Mouse (Mus musculus): ENCODE measurements at regions not wholly inside any gene's neighbourhood (a gene's known extent, or its start where the extent isn't known, plus 50 kb on each side); places are given as distances from the start of the nearest gene placed in this dataset.

GRCm38 (mm10) chr2:46402373-46403114 lies 1285.3 kb upstream of the Zeb2 start:
- Histone ChIP-seq H3K9me3 (ENCODE audit: control insufficient read depth, low read length) (no peaks in the 10 kb centered on the region), H3K4me2 (ENCODE audit: low read depth, low read length, severe bottlenecking) (no peak overlapping the region), H3K36me3 (ENCODE audit: control insufficient read depth, insufficient read depth, low read length) (no peaks in the 10 kb centered on the region), H3K27me3 (ENCODE audit: control insufficient read depth, insufficient read depth, low read length) (no peaks in the 10 kb centered on the region), H3K4me3 (ENCODE audit: low read depth, low read length) (no peak overlapping the region), H3K27ac (ENCODE audit: low read depth, low read length) (no peak overlapping the region), H3K4me1 (replicated peaks; ENCODE audit: control insufficient read depth, insufficient read depth, low read length) (no peaks in the 10 kb centered on the region), H3K9ac (ENCODE audit: low read length) (no peak overlapping the region)
- no peak for DNase-seq (ENCODE audit: low spot score)
- 78% methylated on average over 1 of the region's 1 CpGs for WGBS
- no peak for ATAC-seq (replicated peaks; ENCODE audit: low FRiP score)

- DNase-seq (ENCODE audit: low spot score) = no peak
- no peak for ATAC-seq (replicated peaks; ENCODE audit: low FRiP score)
- Histone ChIP-seq H3K4me2 (ENCODE audit: low read depth, low read length, severe bottlenecking) (no peak overlapping the region), H3K27ac (ENCODE audit: low read depth, low read length) (no peak overlapping the region), H3K4me3 (ENCODE audit: low read depth, low read length) (no peak overlapping the region), H3K9ac (ENCODE audit: low read length) (no peak overlapping the region), H3K4me1 (replicated peaks; ENCODE audit: control insufficient read depth, insufficient read depth, low read length) (no peaks in the 10 kb centered on the region), H3K27me3 (ENCODE audit: control insufficient read depth, insufficient read depth, low read length) (no peaks in the 10 kb centered on the region), H3K9me3 (ENCODE audit: control insufficient read depth, low read length) (no peaks in the 10 kb centered on the region), H3K36me3 (ENCODE audit: control insufficient read depth, insufficient read depth, low read length) (no peaks in the 10 kb centered on the region)
- WGBS = 85% methylated on average over 2 of the region's 2 CpGs
Observed at GRCm38 (mm10) chr2:46394161-46394560, 1277.0 kb upstream of the Zeb2 start.

DNA sequence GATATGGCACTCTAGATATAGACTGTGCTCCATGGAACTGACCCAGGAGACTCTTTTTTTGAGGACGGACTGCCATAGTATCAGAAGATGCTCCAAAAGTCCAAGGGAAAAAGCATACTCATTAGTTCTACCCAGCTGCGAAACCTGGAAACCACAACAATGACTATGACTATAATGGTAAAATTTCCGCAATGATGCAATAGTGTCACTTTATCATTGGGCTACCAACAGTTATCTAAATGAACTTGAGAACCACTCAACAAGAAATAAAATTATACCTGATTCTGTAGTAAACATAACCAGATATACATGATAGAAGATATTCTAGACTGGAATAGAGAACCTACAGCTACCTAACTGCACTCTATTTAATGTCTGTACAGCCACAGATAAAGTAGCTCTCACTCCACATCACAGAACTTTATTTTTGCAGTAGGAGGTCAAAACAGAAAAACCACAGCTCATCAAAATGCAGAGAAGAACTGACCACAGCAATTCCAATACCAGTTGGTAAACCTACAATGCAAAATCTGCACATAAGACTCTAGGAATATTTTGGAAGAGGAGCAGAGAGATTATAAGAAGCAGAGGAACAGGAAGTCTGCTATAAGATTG lies 1255.8 kb upstream of the Zeb2 start:
- Histone ChIP-seq H3K9ac (ENCODE audit: low read length) (no peak overlapping the region), H3K4me3 (ENCODE audit: low read depth, low read length) (no peak overlapping the region), H3K4me2 (ENCODE audit: low read depth, low read length, severe bottlenecking) (no peak overlapping the region), H3K9me3 (ENCODE audit: control insufficient read depth, low read length) (no peaks in the 10 kb centered on the region), H3K27me3 (ENCODE audit: control insufficient read depth, insufficient read depth, low read length) (no peaks in the 10 kb centered on the region), H3K27ac (ENCODE audit: low read depth, low read length) (no peak overlapping the region), H3K4me1 (replicated peaks; ENCODE audit: control insufficient read depth, insufficient read depth, low read length) (no peaks in the 10 kb centered on the region), H3K36me3 (ENCODE audit: control insufficient read depth, insufficient read depth, low read length) (no peaks in the 10 kb centered on the region)
- 93% methylated on average over 3 of the region's 3 CpGs for WGBS
- DNase-seq (ENCODE audit: low spot score) (no peak), ATAC-seq (replicated peaks; ENCODE audit: low FRiP score) (no peak)

- no peak for ATAC-seq (replicated peaks; ENCODE audit: low FRiP score)
- Histone ChIP-seq H3K4me1 (replicated peaks; ENCODE audit: control insufficient read depth, insufficient read depth, low read length) (no peaks in the 10 kb centered on the region), H3K36me3 (ENCODE audit: control insufficient read depth, insufficient read depth, low read length) (no peaks in the 10 kb centered on the region), H3K9me3 (ENCODE audit: control insufficient read depth, low read length) (no peaks in the 10 kb centered on the region), H3K9ac (ENCODE audit: low read length) (no peak overlapping the region), H3K27ac (ENCODE audit: low read depth, low read length) (no peak overlapping the region), H3K4me3 (ENCODE audit: low read depth, low read length) (no peak overlapping the region), H3K4me2 (ENCODE audit: low read depth, low read length, severe bottlenecking) (no peak overlapping the region), H3K27me3 (ENCODE audit: control insufficient read depth, insufficient read depth, low read length) (no peaks in the 10 kb centered on the region)
- DNase-seq (ENCODE audit: low spot score) = no peak
- 80% methylated on average over 1 of the region's 1 CpGs for WGBS
Observed at GRCm38 (mm10) chr2:46371755-46372154, 1254.6 kb upstream of the Zeb2 start.

DNA sequence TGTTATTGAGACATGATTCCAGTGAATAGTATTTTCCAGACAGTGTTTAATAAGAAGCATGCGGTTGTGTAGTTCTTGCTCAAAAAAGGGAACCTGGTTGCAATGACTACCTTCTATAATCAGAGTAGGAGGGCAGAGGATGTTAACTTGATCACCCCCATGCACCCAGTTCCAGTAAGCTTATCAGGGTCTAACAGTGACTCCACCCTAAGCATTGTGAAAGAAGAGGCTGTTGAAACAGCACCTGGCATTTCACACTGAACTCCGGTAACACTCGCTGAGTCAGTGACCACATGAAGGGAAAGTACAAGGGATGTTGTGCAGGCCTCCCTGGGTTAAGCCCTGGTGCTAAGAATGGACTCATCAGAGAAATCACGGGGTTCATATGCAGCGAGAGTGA lies 1253.8 kb upstream of the Zeb2 start:
- Histone ChIP-seq H3K9me3 (ENCODE audit: control insufficient read depth, low read length) (no peaks in the 10 kb centered on the region), H3K4me2 (ENCODE audit: low read depth, low read length, severe bottlenecking) (no peak overlapping the region), H3K27ac (ENCODE audit: low read depth, low read length) (no peak overlapping the region), H3K36me3 (ENCODE audit: control insufficient read depth, insufficient read depth, low read length) (no peaks in the 10 kb centered on the region), H3K4me3 (ENCODE audit: low read depth, low read length) (no peak overlapping the region), H3K4me1 (replicated peaks; ENCODE audit: control insufficient read depth, insufficient read depth, low read length) (no peaks in the 10 kb centered on the region), H3K27me3 (ENCODE audit: control insufficient read depth, insufficient read depth, low read length) (no peaks in the 10 kb centered on the region), H3K9ac (ENCODE audit: low read length) (no peak overlapping the region)
- ATAC-seq (replicated peaks; ENCODE audit: low FRiP score) (no peak), DNase-seq (ENCODE audit: low spot score) (no peak)
- WGBS = 87% methylated on average over 5 of the region's 5 CpGs

GRCm38 (mm10) chr2:46368882-46369281 lies 1251.7 kb upstream of the Zeb2 start:
- no peak overlapping the region for H3K27ac ChIP-seq (ENCODE audit: low read depth, low read length)
- H3K4me3 ChIP-seq (ENCODE audit: low read depth, low read length) = no peak overlapping the region
- WGBS = 97% methylated on average over 4 of the region's 4 CpGs
- H3K4me2 ChIP-seq (ENCODE audit: low read depth, low read length, severe bottlenecking) = no peak overlapping the region
- H3K27me3 ChIP-seq (ENCODE audit: control insufficient read depth, insufficient read depth, low read length) = no peaks in the 10 kb centered on the region
- H3K36me3 ChIP-seq (ENCODE audit: control insufficient read depth, insufficient read depth, low read length) = no peaks in the 10 kb centered on the region
- no peak for DNase-seq (ENCODE audit: low spot score)
- no peaks in the 10 kb centered on the region for H3K4me1 ChIP-seq (replicated peaks; ENCODE audit: control insufficient read depth, insufficient read depth, low read length)
- ATAC-seq (replicated peaks; ENCODE audit: low FRiP score) = no peak
- no peak overlapping the region for H3K9ac ChIP-seq (ENCODE audit: low read length)
- H3K9me3 ChIP-seq (ENCODE audit: control insufficient read depth, low read length) = no peaks in the 10 kb centered on the region

GRCm38 (mm10) chr2:46366135-46366485 lies 1248.9 kb upstream of the Zeb2 start:
- H3K4me3 ChIP-seq (ENCODE audit: low read depth, low read length) = no peak overlapping the region
- H3K4me2 ChIP-seq (ENCODE audit: low read depth, low read length, severe bottlenecking) = no peak overlapping the region
- H3K27ac ChIP-seq (ENCODE audit: low read depth, low read length) = no peak overlapping the region
- H3K27me3 ChIP-seq (ENCODE audit: control insufficient read depth, insufficient read depth, low read length) = no peaks in the 10 kb centered on the region
- H3K9ac ChIP-seq (ENCODE audit: low read length) = no peak overlapping the region
- ATAC-seq (replicated peaks; ENCODE audit: low FRiP score) (no peak), DNase-seq (ENCODE audit: low spot score) (no peak)
- H3K4me1 ChIP-seq (replicated peaks; ENCODE audit: control insufficient read depth, insufficient read depth, low read length) = no peaks in the 10 kb centered on the region
- WGBS = 92% methylated on average over 3 of the region's 3 CpGs
- no peaks in the 10 kb centered on the region for H3K9me3 ChIP-seq (ENCODE audit: control insufficient read depth, low read length)
- no peaks in the 10 kb centered on the region for H3K36me3 ChIP-seq (ENCODE audit: control insufficient read depth, insufficient read depth, low read length)

GRCm38 (mm10) chr2:46365428-46366134 lies 1248.4 kb upstream of the Zeb2 start:
- ATAC-seq (replicated peaks; ENCODE audit: low FRiP score) (no peak), DNase-seq (ENCODE audit: low spot score) (no peak)
- no peak overlapping the region for H3K9ac ChIP-seq (ENCODE audit: low read length)
- H3K27me3 ChIP-seq (ENCODE audit: control insufficient read depth, insufficient read depth, low read length) = no peaks in the 10 kb centered on the region
- H3K4me1 ChIP-seq (replicated peaks; ENCODE audit: control insufficient read depth, insufficient read depth, low read length) = no peaks in the 10 kb centered on the region
- no peak overlapping the region for H3K4me2 ChIP-seq (ENCODE audit: low read depth, low read length, severe bottlenecking)
- H3K36me3 ChIP-seq (ENCODE audit: control insufficient read depth, insufficient read depth, low read length) = no peaks in the 10 kb centered on the region
- H3K27ac ChIP-seq (ENCODE audit: low read depth, low read length) = no peak overlapping the region
- 93% methylated on average over 4 of the region's 4 CpGs for WGBS
- H3K4me3 ChIP-seq (ENCODE audit: low read depth, low read length) = no peak overlapping the region
- no peaks in the 10 kb centered on the region for H3K9me3 ChIP-seq (ENCODE audit: control insufficient read depth, low read length)

All from forebrain, embryonic 11.5 days (tissue).